Mouse (Mus musculus): ENCODE results near the gene Twist2.

DNA sequence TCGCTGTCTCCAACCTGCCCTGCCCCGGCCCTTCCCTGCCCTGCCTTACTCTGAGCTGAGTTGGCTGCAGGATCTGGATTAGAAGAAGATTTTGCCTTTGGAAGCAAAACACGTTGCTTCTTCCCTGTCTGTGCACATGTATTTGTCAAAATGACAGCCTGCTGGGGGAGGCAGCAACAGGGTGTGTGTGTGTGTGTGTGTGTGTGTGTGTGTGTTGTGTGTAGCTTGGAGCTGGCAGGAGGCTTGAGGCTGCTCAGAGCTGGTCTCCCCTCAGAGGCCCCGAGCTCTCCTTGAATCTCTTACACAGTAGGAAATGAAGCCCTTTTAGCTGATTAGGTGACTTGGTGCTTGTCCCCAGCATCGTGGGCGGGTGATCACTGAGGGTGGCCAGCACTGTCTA lies 38.7 kb downstream of the Twist2 start:
- TF ChIP-seq POLR2A (IDR thresholded peaks at IDR 0.05; ENCODE audit: borderline replicate concordance, extremely low read depth, low read depth, low read length) (no peak), CTCF (IDR thresholded peaks at IDR 0.05; ENCODE audit: insufficient read depth, low read length) (no peak)

All from lung, adult 2 months (tissue).